Mouse (Mus musculus): ENCODE results near the gene Map7d1.

Gene Map7d1

GRCm38 (mm10) chr4:126256131-126256791 lies at the start of gene Map7d1:
Gene Map7d1, minus strand, starts transcription at chr4:126256343.
- peak; percentile 88 for DNase-seq

GRCm38 (mm10) chr4:126305428-126305827 lies 49.3 kb upstream of the Map7d1 start:
- DNase-seq: no peak

- no peak for DNase-seq
Observed at GRCm38 (mm10) chr4:126303877-126304276, 47.7 kb upstream of the Map7d1 start.

- no peak for DNase-seq
Observed at GRCm38 (mm10) chr4:126301584-126302309, 45.6 kb upstream of the Map7d1 start.

GRCm38 (mm10) chr4:126300916-126301583 lies 44.9 kb upstream of the Map7d1 start:
- DNase-seq: no peak

GRCm38 (mm10) chr4:126296617-126297101 lies 40.5 kb upstream of the Map7d1 start:
- DNase-seq: no peak

GRCm38 (mm10) chr4:126295937-126296336 lies 39.8 kb upstream of the Map7d1 start:
- no peak for DNase-seq

GRCm38 (mm10) chr4:126295152-126295551 lies 39.0 kb upstream of the Map7d1 start:
- no peak for DNase-seq

- no peak for DNase-seq
Observed at GRCm38 (mm10) chr4:126291196-126291595, 35.1 kb upstream of the Map7d1 start.

GRCm38 (mm10) chr4:126290314-126290713 lies 34.2 kb upstream of the Map7d1 start:
- DNase-seq: no peak

- no peak for DNase-seq
Observed at GRCm38 (mm10) chr4:126288085-126288666, 32.0 kb upstream of the Map7d1 start.

- DNase-seq: no peak
Observed at GRCm38 (mm10) chr4:126287302-126287995, 31.3 kb upstream of the Map7d1 start.

GRCm38 (mm10) chr4:126286492-126286891 lies 30.3 kb upstream of the Map7d1 start, which contains the start of gene Col8a2:
Gene Col8a2, plus strand, starts transcription at chr4:126286793.
- DNase-seq: no peak

GRCm38 (mm10) chr4:126283582-126283981 lies 27.4 kb upstream of the Map7d1 start:
- DNase-seq: no peak

- DNase-seq: no peak
Observed at GRCm38 (mm10) chr4:126281706-126282105, 25.6 kb upstream of the Map7d1 start.

GRCm38 (mm10) chr4:126278961-126279360 lies 22.8 kb upstream of the Map7d1 start:
- DNase-seq: no peak

GRCm38 (mm10) chr4:126278565-126278915 lies 22.4 kb upstream of the Map7d1 start:
- DNase-seq: no peak

GRCm38 (mm10) chr4:126277906-126278564 lies 21.9 kb upstream of the Map7d1 start:
- DNase-seq: peak; percentile 49

GRCm38 (mm10) chr4:126275681-126276131 lies 19.6 kb upstream of the Map7d1 start:
- no peak for DNase-seq

- no peak for DNase-seq
Observed at GRCm38 (mm10) chr4:126275081-126275480, 18.9 kb upstream of the Map7d1 start.

- DNase-seq: no peak
Observed at GRCm38 (mm10) chr4:126273753-126274152, 17.6 kb upstream of the Map7d1 start.

- DNase-seq: no peak
Observed at GRCm38 (mm10) chr4:126269292-126269691, 13.1 kb upstream of the Map7d1 start.
